Mouse (Mus musculus): ENCODE measurements around the gene Ppp1r27. TPM values are rescaled to one million over a fixed set of nuclear protein-coding genes. Genes with fewer than 3 reads are reported as not detected.
A peak's percentile ranks its signal among the peaks of the same experiment; 100 is the strongest.

The Ppp1r27 gene
- polyA plus RNA-seq, 1 experiment from 2014 or later, result 0.47 TPM

- H3K9me3 ChIP-seq (ENCODE audit: control insufficient read depth, low read length), result no peaks in the 10 kb centered on the region
- WGBS, result 76% methylated on average over 3 of the region's 3 CpGs
- no peak overlapping the region for H3K9ac ChIP-seq (ENCODE audit: low read length)
- H3K4me3 ChIP-seq (ENCODE audit: low read depth, low read length), result no peak overlapping the region
- H3K4me2 ChIP-seq (ENCODE audit: low read depth, severe bottlenecking), result no peak overlapping the region
- H3K27ac ChIP-seq (replicated peaks; ENCODE audit: low read depth, low read length), result no peak overlapping the region
- peaks cover 35% of the 10 kb centered on the region for H3K27me3 ChIP-seq (ENCODE audit: control insufficient read depth, insufficient read depth, low read length)
- ATAC-seq (ENCODE audit: insufficient number of reproducible peaks, low FRiP score, low TSS enrichment, low read depth), result no peak
- peaks cover 19% of the 10 kb centered on the region for H3K4me1 ChIP-seq (ENCODE audit: control insufficient read depth, insufficient read depth, low read length)
- H3K36me3 ChIP-seq (ENCODE audit: control insufficient read depth, insufficient read depth, low read length), result no peaks in the 10 kb centered on the region
- no peak for DNase-seq (ENCODE audit: low spot score)
Observed at GRCm38 (mm10) chr11:120535145-120535544, 15.8 kb downstream of the Ppp1r27 start.

- no peak for DNase-seq (ENCODE audit: low spot score)
- peaks cover 45% of the 10 kb centered on the region for H3K27me3 ChIP-seq (ENCODE audit: control insufficient read depth, insufficient read depth, low read length)
- WGBS, result 86% methylated on average over 8 of the region's 8 CpGs
Observed at GRCm38 (mm10) chr11:120534093-120534492, 16.8 kb downstream of the Ppp1r27 start.

GRCm38 (mm10) chr11:120531646-120532045 is 19.3 kb downstream of the Ppp1r27 start:
- ATAC-seq (ENCODE audit: insufficient number of reproducible peaks, low FRiP score, low TSS enrichment, low read depth) (no peak), DNase-seq (ENCODE audit: low spot score) (no peak)
- H3K27me3 ChIP-seq (ENCODE audit: control insufficient read depth, insufficient read depth, low read length), result peaks cover 56% of the 10 kb centered on the region
- H3K9ac ChIP-seq (ENCODE audit: low read length), result no peak overlapping the region
- WGBS, result 24% methylated on average over 9 of the region's 9 CpGs
- 0 out of 2 replicates have a peak overlapping the region, but pooled peaks have one; percentile 16 for H3K4me2 ChIP-seq (ENCODE audit: low read depth, severe bottlenecking)
- peaks cover 7% of the 10 kb centered on the region; the same call in 1 of the 2 replicates for H3K4me1 ChIP-seq (ENCODE audit: control insufficient read depth, insufficient read depth, low read length)
- no peak overlapping the region for H3K27ac ChIP-seq (replicated peaks; ENCODE audit: low read depth, low read length)
- peak overlapping the region; percentile 41; the same call in 1 of the 2 replicates for H3K4me3 ChIP-seq (ENCODE audit: low read depth, low read length)
- H3K36me3 ChIP-seq (ENCODE audit: control insufficient read depth, insufficient read depth, low read length), result no peaks in the 10 kb centered on the region
- no peaks in the 10 kb centered on the region for H3K9me3 ChIP-seq (ENCODE audit: control insufficient read depth, low read length)

More at GRCm38 (mm10) chr11:120534093-120534492, 16.8 kb downstream of the Ppp1r27 start:
- Histone ChIP-seq H3K4me2 (ENCODE audit: low read depth, severe bottlenecking) (no peak overlapping the region), H3K9me3 (ENCODE audit: control insufficient read depth, low read length) (no peaks in the 10 kb centered on the region), H3K27ac (replicated peaks; ENCODE audit: low read depth, low read length) (no peak overlapping the region), H3K4me1 (ENCODE audit: control insufficient read depth, insufficient read depth, low read length) (peaks cover 10% of the 10 kb centered on the region), H3K4me3 (ENCODE audit: low read depth, low read length) (no peak overlapping the region), H3K36me3 (ENCODE audit: control insufficient read depth, insufficient read depth, low read length) (no peaks in the 10 kb centered on the region), H3K9ac (ENCODE audit: low read length) (no peak overlapping the region)
- no peak for ATAC-seq (ENCODE audit: insufficient number of reproducible peaks, low FRiP score, low TSS enrichment, low read depth)

- ATAC-seq (ENCODE audit: insufficient number of reproducible peaks, low FRiP score, low TSS enrichment, low read depth), result peak; percentile 42; the same call in 1 of the 2 replicates
- peaks cover 7% of the 10 kb centered on the region; the same call in 1 of the 2 replicates for H3K4me1 ChIP-seq (ENCODE audit: control insufficient read depth, insufficient read depth, low read length)
Observed at GRCm38 (mm10) chr11:120530085-120530964, 20.6 kb downstream of the Ppp1r27 start, which contains the start of gene Gcgr. Gene Gcgr, plus strand, starts transcription at chr11:120530699.

GRCm38 (mm10) chr11:120528903-120529302 is 22.0 kb downstream of the Ppp1r27 start:
- DNase-seq (ENCODE audit: low spot score), result no peak
- no peak overlapping the region; the same call in 1 of the 2 replicates for H3K4me2 ChIP-seq (ENCODE audit: low read depth, severe bottlenecking)
- no peaks in the 10 kb centered on the region for H3K9me3 ChIP-seq (ENCODE audit: control insufficient read depth, low read length)
- no peak overlapping the region for H3K27ac ChIP-seq (replicated peaks; ENCODE audit: low read depth, low read length)
- H3K36me3 ChIP-seq (ENCODE audit: control insufficient read depth, insufficient read depth, low read length), result no peaks in the 10 kb centered on the region
- 67% methylated on average over 4 of the region's 4 CpGs for WGBS
- H3K9ac ChIP-seq (ENCODE audit: low read length), result no peak overlapping the region
- no peak overlapping the region for H3K4me3 ChIP-seq (ENCODE audit: low read depth, low read length)
- peaks cover 7% of the 10 kb centered on the region; the same call in 1 of the 2 replicates for H3K4me1 ChIP-seq (ENCODE audit: control insufficient read depth, insufficient read depth, low read length)
- ATAC-seq (ENCODE audit: insufficient number of reproducible peaks, low FRiP score, low TSS enrichment, low read depth), result no peak
- H3K27me3 ChIP-seq (ENCODE audit: control insufficient read depth, insufficient read depth, low read length), result peaks cover 51% of the 10 kb centered on the region

More at GRCm38 (mm10) chr11:120530085-120530964, 20.6 kb downstream of the Ppp1r27 start, which contains the start of gene Gcgr:
- peak within 1 kb of the TSS; percentile 41 for H3K4me3 ChIP-seq (ENCODE audit: low read depth, low read length)
- H3K27me3 ChIP-seq (ENCODE audit: control insufficient read depth, insufficient read depth, low read length), result peaks cover 54% of the 10 kb centered on the region
- peak within 1 kb of the TSS; percentile 50 for H3K9ac ChIP-seq (ENCODE audit: low read length)
- H3K27ac ChIP-seq (replicated peaks; ENCODE audit: low read depth, low read length), result no peak within 1 kb of the TSS
- no peaks in the 10 kb centered on the region for H3K36me3 ChIP-seq (ENCODE audit: control insufficient read depth, insufficient read depth, low read length)
- H3K9me3 ChIP-seq (ENCODE audit: control insufficient read depth, low read length), result no peaks in the 10 kb centered on the region
- H3K4me2 ChIP-seq (ENCODE audit: low read depth, severe bottlenecking), result peak within 1 kb of the TSS; percentile 72
- 7% methylated on average over 54 of the region's 62 CpGs for WGBS
- DNase-seq (ENCODE audit: low spot score), result peak; percentile 56

GRCm38 (mm10) chr11:120527690-120528354 is 23.1 kb downstream of the Ppp1r27 start:
- no peak overlapping the region for H3K4me3 ChIP-seq (ENCODE audit: low read depth, low read length)
- H3K9ac ChIP-seq (ENCODE audit: low read length), result no peak overlapping the region
- no peaks in the 10 kb centered on the region for H3K36me3 ChIP-seq (ENCODE audit: control insufficient read depth, insufficient read depth, low read length)
- no peak overlapping the region for H3K4me2 ChIP-seq (ENCODE audit: low read depth, severe bottlenecking)
- H3K9me3 ChIP-seq (ENCODE audit: control insufficient read depth, low read length), result no peaks in the 10 kb centered on the region
- H3K27ac ChIP-seq (replicated peaks; ENCODE audit: low read depth, low read length), result no peak overlapping the region
- WGBS, result 84% methylated on average over 9 of the region's 9 CpGs
- DNase-seq (ENCODE audit: low spot score), result no peak
- H3K27me3 ChIP-seq (ENCODE audit: control insufficient read depth, insufficient read depth, low read length), result peaks cover 46% of the 10 kb centered on the region
- peaks cover 7% of the 10 kb centered on the region; the same call in 1 of the 2 replicates for H3K4me1 ChIP-seq (ENCODE audit: control insufficient read depth, insufficient read depth, low read length)
- ATAC-seq (ENCODE audit: insufficient number of reproducible peaks, low FRiP score, low TSS enrichment, low read depth), result no peak

- peaks cover 32% of the 10 kb centered on the region for H3K27me3 ChIP-seq (ENCODE audit: control insufficient read depth, insufficient read depth, low read length)
- WGBS, result 82% methylated on average over 2 of the region's 2 CpGs
- H3K9ac ChIP-seq (ENCODE audit: low read length), result no peak overlapping the region
- DNase-seq (ENCODE audit: low spot score) (no peak), ATAC-seq (ENCODE audit: insufficient number of reproducible peaks, low FRiP score, low TSS enrichment, low read depth) (no peak)
- H3K27ac ChIP-seq (replicated peaks; ENCODE audit: low read depth, low read length), result no peak overlapping the region
- H3K36me3 ChIP-seq (ENCODE audit: control insufficient read depth, insufficient read depth, low read length), result no peaks in the 10 kb centered on the region
- no peak overlapping the region for H3K4me3 ChIP-seq (ENCODE audit: low read depth, low read length)
- no peak overlapping the region for H3K4me2 ChIP-seq (ENCODE audit: low read depth, severe bottlenecking)
- H3K4me1 ChIP-seq (ENCODE audit: control insufficient read depth, insufficient read depth, low read length), result peaks cover 5% of the 10 kb centered on the region; the same call in 1 of the 2 replicates
- no peaks in the 10 kb centered on the region for H3K9me3 ChIP-seq (ENCODE audit: control insufficient read depth, low read length)
Observed at GRCm38 (mm10) chr11:120525959-120526358, 25.0 kb downstream of the Ppp1r27 start.

- H3K9ac ChIP-seq (ENCODE audit: low read length), result no peak overlapping the region
- H3K36me3 ChIP-seq (ENCODE audit: control insufficient read depth, insufficient read depth, low read length), result no peaks in the 10 kb centered on the region
- no peaks in the 10 kb centered on the region for H3K9me3 ChIP-seq (ENCODE audit: control insufficient read depth, low read length)
- no peak for ATAC-seq (ENCODE audit: insufficient number of reproducible peaks, low FRiP score, low TSS enrichment, low read depth)
- no peak overlapping the region for H3K27ac ChIP-seq (replicated peaks; ENCODE audit: low read depth, low read length)
- no peak overlapping the region for H3K4me2 ChIP-seq (ENCODE audit: low read depth, severe bottlenecking)
- no peak overlapping the region for H3K4me3 ChIP-seq (ENCODE audit: low read depth, low read length)
- no peak for DNase-seq (ENCODE audit: low spot score)
- 87% methylated on average over 8 of the region's 8 CpGs for WGBS
- H3K4me1 ChIP-seq (ENCODE audit: control insufficient read depth, insufficient read depth, low read length), result peaks cover 6% of the 10 kb centered on the region; the same call in 1 of the 2 replicates
- H3K27me3 ChIP-seq (ENCODE audit: control insufficient read depth, insufficient read depth, low read length), result peaks cover under 1% of the 10 kb centered on the region; the same call in 1 of the 2 replicates
Observed at GRCm38 (mm10) chr11:120522581-120522980, 28.4 kb downstream of the Ppp1r27 start.

All from limb, embryonic 11.5 days (tissue).